Mouse (Mus musculus) gastrocnemius, postnatal 14 days (tissue): ENCODE results near the gene Slc10a6. TPM values are rescaled to one million over a fixed set of nuclear protein-coding genes. Genes with fewer than 3 reads are reported as not detected.

Experiments used
- DNase-seq: peaks from one replicate; pipeline ENCODE4 v3.0.0; 2021; ENCODE audit warnings: mixed read lengths
- intact Hi-C: fragments of 180-260 bp; cut with DNase I; formaldehyde crosslinking; loops from one replicate; pipeline ENCODE4 v1.15.1; 2025; ENCODE audit warnings: low total_unique reads
- total RNA-seq, 2 experiments: library from RNA; stranded (reverse); gene quantifications; 2 replicates each; pipeline ENCODE4 v1.2.3; 2021

Slc10a6 gene
- total RNA-seq, 2 experiments from 2014 or later: 0.47 to 5.4 TPM

DNA sequence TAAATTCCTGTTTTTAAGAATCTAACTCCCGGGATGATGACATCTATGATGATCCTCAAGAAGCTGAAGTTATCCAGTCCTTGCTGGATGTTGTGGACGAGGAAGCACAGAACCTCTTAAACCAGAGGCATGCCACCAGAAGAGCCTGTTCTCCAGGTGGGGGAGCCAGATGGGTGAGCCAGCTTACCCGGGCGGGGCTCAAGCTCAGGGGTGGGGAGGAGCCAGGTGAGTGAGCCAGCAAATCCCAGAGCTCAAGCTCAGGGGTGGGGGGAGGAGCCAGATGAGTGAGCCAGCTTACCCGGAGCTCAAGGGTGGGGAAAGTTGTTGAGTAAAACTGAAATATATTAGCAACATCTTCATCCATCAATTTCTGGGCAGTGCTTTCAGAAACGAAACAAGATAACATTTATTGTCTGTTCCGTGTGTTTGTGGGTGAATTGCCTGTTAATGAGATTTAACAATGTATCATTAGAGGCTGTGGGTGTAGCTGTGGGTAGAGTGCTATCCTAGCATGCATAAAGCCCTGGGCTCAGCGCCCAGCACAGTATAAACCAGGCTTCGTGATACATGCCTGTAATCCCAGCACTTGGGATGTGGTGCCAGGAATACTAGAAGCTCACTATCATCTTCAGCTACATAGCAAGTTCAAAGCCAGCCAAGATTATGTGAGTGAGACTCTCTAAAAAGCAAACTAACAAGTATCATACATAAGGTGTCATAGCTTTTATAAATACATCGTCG lies 49.4 kb downstream of the Slc10a6 start:
- intact Hi-C loops: no loop called here
- no peak for DNase-seq

DNA sequence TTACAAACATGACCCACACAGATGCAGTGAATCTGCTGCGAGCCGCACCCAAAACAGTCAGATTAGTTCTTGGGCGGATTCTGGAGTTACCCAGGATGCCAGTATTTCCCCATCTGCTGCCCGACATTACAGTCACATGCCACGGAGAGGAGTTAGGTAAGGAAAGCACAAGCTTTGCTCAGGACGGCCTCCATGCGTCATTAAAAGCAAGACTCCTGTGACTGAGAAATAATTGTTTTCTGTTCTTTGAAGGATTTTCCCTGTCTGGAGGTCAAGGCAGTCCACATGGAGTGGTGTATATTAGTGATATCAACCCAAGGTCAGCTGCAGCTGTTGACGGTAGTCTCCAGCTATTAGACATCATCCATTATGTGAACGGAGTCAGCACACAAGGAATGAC lies 59.8 kb downstream of the Slc10a6 start:
- no peak for DNase-seq
- intact Hi-C loops: no loop called here

DNA sequence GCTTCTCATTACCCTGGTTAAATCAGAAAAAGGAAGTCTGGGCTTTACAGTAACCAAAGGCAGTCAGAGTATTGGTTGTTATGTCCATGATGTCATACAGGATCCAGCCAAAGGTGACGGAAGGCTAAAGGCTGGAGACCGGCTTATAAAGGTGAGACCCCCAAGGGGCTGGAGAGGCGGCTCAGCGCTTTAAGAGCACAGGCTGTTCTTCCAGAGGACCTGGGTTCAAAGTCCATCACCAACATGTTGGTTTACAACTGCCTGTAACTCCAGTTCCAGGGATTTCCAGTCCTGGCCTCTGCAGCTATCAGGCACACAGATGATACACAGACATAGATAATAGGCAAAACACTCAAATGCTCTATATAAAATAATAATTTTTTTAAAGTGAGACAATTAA lies 61.2 kb downstream of the Slc10a6 start:
- intact Hi-C loops: no loop called here

DNA sequence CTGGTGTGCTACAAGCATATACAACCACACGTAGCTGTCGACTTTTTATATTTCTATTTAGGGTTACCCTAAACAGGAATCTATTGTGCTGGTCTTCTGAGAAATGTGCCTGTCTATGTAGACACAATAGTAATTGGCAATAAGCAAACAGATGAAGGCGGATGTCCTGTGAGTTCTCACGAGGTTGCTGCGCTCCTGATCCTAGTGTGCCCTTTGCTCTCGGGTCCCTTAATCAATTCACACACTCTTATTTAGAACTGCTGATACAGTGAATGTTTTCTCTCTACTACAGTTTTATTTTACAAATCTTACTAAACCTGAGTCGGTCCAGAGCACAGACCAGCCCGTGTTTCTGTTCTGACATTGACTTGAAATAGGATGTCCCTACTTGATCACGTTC lies 68.7 kb downstream of the Slc10a6 start:
- intact Hi-C loops: no loop called here
- DNase-seq: no peak

More for the DNA sequence above, 61.2 kb downstream of the Slc10a6 start:
- no peak for DNase-seq

Other genes starting within 250 kb of the Slc10a6 start
- gene Ptpn13, start 204.2 kb downstream of the Slc10a6 start, total RNA-seq: 1 to 10 TPM; 5.4 to 6.0 TPM
- under 1 TPM; 0.18 to 0.47 TPM for gene 1700016H13Rik, start 26.6 kb upstream of the Slc10a6 start, total RNA-seq
- gene Aff1, start 63.0 kb upstream of the Slc10a6 start, total RNA-seq: 10 to 100 TPM; 26.3 to 45.5 TPM